Mouse (Mus musculus): Measurements from ENCODE around the gene Wdr48. TPM values are rescaled to one million over a fixed set of nuclear protein-coding genes. Genes with fewer than 3 reads are reported as not detected.

Wdr48 gene
- polyA plus RNA-seq (2015; fragmentation: Nextera tagmentation; extraction: Ambion mirVana): 56.6 and 63.6 TPM in 2 replicates

GRCm38 (mm10) chr9:119894339-119895009 lies at the start of gene Wdr48:
Gene Wdr48 (plus strand): TSS chr9:119894878.
- H3K4me3 ChIP-seq: peak within 1 kb of the TSS; percentile 94
- 5% methylated on average over 34 of the region's 34 CpGs for WGBS
- H3K27me3 ChIP-seq: peaks cover 18% of the 10 kb centered on the region
- H3K9me3 ChIP-seq: no peaks in the 10 kb centered on the region
- peaks cover 23% of the 10 kb centered on the region for H3K4me1 ChIP-seq (replicated peaks)
- peak within 1 kb of the TSS; percentile 89 for H3K27ac ChIP-seq (replicated peaks)
- ATAC-seq (ENCODE audit: low read depth): peak; percentile 99
- peak within 1 kb of the TSS; percentile 92 for H3K9ac ChIP-seq
- no peaks in the 10 kb centered on the region for H3K36me3 ChIP-seq
- H3K4me2 ChIP-seq: peak within 1 kb of the TSS; percentile 92

DNA sequence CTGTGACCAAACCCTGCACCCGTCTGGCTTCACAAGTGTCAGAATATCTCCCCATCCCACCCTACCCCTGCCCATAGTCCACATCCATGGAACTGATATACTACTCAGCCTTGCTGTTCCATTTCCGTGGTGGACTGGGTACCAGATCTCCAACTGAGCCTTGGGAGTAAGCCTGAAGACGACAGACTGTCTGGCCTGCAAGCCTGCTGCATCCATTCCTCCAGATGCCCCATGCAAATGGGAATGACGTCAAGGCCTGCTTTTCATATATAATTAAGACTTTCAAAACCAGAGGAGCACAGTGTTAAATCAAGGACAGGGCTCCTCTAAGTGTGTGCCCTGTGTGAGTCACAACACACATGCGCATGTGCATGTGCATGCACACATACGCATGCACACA lies 47.5 kb upstream of the Wdr48 start:
- no peak overlapping the region for H3K4me3 ChIP-seq
- H3K36me3 ChIP-seq: no peaks in the 10 kb centered on the region
- no peaks in the 10 kb centered on the region for H3K9me3 ChIP-seq
- no peak overlapping the region for H3K27ac ChIP-seq (replicated peaks)
- WGBS: 71% methylated on average over 6 of the region's 6 CpGs
- no peaks in the 10 kb centered on the region for H3K27me3 ChIP-seq
- ATAC-seq (ENCODE audit: low read depth): no peak
- no peak overlapping the region for H3K9ac ChIP-seq
- peaks cover 31% of the 10 kb centered on the region for H3K4me1 ChIP-seq (replicated peaks)
- no peak overlapping the region for H3K4me2 ChIP-seq

DNA sequence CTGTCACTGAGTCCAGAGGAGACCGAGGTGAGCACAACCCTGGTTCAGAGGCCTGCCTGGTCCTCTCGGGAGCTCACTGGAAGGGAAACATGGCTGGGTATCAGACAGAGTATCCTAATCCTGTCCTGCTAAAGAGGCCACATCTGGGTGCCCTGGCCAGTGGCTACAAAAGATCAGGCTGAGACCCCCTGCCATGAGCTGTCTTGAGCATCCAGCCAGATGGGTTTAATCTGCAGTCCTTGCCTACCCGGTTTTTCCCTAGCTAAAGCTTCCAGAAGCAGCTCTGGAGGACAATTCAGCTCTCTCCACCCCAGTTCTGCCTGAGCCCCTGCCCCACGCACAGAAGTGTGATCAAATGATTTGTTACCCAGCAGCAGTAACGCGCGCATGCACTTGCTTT lies 46.0 kb upstream of the Wdr48 start:
- 38% methylated on average over 7 of the region's 7 CpGs for WGBS
- Histone ChIP-seq H3K27ac (replicated peaks) (peak overlapping the region; percentile 42; the same call in 1 of the 2 replicates), H3K4me1 (replicated peaks) (peaks cover 32% of the 10 kb centered on the region), H3K9me3 (no peaks in the 10 kb centered on the region), H3K9ac (no peak overlapping the region), H3K4me2 (no peak overlapping the region), H3K27me3 (no peaks in the 10 kb centered on the region), H3K4me3 (no peak overlapping the region), H3K36me3 (no peaks in the 10 kb centered on the region)
- ATAC-seq (ENCODE audit: low read depth): no peak

GRCm38 (mm10) chr9:119849214-119849613 lies 45.5 kb upstream of the Wdr48 start:
- Histone ChIP-seq H3K9ac (no peak overlapping the region), H3K27me3 (no peaks in the 10 kb centered on the region), H3K4me1 (replicated peaks) (peaks cover 32% of the 10 kb centered on the region), H3K36me3 (no peaks in the 10 kb centered on the region), H3K4me3 (no peak overlapping the region), H3K27ac (replicated peaks) (peak overlapping the region; percentile 42; the same call in 1 of the 2 replicates), H3K4me2 (no peak overlapping the region), H3K9me3 (no peaks in the 10 kb centered on the region)
- WGBS: 13% methylated on average over 8 of the region's 8 CpGs
- ATAC-seq (ENCODE audit: low read depth): no peak

DNA sequence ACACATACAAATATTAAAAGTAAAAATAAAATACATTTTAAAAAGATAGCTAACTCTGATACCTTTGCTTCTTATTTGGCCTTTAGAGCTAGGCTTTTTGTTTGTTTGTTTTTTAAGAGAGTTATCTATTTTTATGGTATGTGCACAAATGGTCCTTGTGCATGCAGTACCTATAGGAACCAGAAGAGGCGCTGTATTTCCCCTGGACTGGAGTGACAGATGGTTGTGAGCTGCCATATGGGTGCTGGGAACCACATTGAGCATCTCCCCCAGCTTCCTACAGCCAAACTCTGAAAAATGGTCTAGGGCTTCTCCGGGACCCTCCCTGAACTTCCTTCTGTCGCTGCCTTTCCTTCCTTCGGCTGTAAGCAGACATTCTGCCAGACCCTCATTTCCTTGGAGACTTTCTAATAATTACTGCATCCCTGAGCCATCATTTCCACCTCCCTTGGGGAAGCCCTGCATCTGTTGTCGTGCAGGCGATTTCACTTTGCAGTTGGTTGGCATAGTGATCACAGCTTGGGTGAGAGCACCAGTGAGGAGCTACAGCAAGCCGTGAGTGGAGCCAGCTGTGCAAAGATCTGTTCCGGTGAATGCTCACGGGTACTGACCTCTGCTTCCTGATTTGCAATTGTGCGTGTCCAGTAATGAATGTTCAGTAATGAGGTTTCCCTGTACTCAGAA lies 42.2 kb upstream of the Wdr48 start:
- peak overlapping the region; percentile 38 for H3K27ac ChIP-seq (replicated peaks)
- no peak overlapping the region for H3K4me3 ChIP-seq
- WGBS: 52% methylated on average over 10 of the region's 10 CpGs
- H3K4me1 ChIP-seq (replicated peaks): peaks cover 24% of the 10 kb centered on the region
- no peaks in the 10 kb centered on the region for H3K27me3 ChIP-seq
- peak; percentile 70; the same call in 1 of the 2 replicates for ATAC-seq (ENCODE audit: low read depth)
- no peak overlapping the region for H3K9ac ChIP-seq
- H3K4me2 ChIP-seq: no peak overlapping the region
- peaks cover 3% of the 10 kb centered on the region; the same call in 1 of the 2 replicates for H3K9me3 ChIP-seq
- H3K36me3 ChIP-seq: no peaks in the 10 kb centered on the region

DNA sequence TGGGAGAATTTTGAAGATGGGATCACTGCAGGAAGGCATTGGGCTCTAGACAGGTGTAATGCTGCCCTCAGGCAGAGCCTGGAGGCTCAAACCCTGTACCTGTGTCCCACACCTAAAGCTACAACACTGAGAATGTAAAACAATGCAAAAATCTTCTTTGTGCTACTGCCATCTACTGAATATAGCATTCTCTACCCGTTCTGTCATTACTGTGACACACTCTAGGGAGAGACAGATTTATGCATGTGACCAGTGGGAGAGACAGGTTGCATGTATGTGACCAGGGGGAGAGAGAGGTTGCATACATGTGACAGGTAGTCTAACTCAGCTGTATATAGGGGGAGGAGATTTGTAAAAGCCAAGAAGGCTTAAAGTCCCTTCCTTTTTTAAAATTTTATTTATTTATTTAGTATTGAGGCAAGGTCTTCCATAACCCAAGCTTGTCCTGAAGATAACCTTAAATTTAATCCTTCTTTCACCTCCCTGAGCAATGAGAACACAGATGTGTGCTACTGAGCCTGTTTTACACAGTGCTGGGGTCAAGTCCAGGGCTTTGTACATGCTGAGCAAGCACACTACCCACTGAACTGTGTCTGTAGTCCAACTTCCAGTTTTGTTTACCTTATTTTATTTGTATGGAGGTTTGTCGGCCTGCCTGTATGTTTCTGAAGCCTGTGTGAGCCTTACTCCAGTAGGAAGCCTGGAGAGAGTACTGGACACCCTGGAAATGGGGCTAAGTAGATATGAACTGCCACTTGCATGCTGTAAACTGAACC lies 41.4 kb upstream of the Wdr48 start:
- no peaks in the 10 kb centered on the region for H3K27me3 ChIP-seq
- H3K9ac ChIP-seq: no peak overlapping the region
- H3K27ac ChIP-seq (replicated peaks): peak overlapping the region; percentile 38
- 68% methylated on average over 2 of the region's 2 CpGs for WGBS
- ATAC-seq (ENCODE audit: low read depth): peak; percentile 17; the same call in 1 of the 2 replicates
- no peaks in the 10 kb centered on the region for H3K36me3 ChIP-seq
- H3K4me2 ChIP-seq: no peak overlapping the region
- H3K9me3 ChIP-seq: peaks cover 3% of the 10 kb centered on the region; the same call in 1 of the 2 replicates
- H3K4me1 ChIP-seq (replicated peaks): peaks cover 24% of the 10 kb centered on the region
- H3K4me3 ChIP-seq: no peak overlapping the region

DNA sequence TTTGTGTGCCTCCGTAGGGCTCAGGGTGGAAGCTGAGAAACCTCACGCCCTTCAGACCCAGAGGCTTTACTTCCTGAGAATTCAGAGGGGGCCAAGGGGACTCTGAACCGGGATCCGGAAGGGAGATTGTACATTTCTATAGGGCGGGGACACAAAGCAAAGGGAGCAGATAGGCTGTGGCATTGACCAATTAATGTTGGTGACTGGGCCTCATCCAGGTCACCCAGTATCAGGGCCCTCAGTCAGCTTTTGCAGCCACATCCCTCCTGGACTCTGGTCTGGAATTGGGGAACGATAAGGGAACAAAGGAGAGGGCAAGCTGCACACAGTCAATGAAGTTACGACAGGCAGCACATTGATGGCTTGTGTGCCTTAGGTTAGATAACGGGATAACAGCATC lies 40.5 kb upstream of the Wdr48 start:
- Histone ChIP-seq H3K9ac (no peak overlapping the region), H3K4me3 (no peak overlapping the region), H3K4me1 (replicated peaks) (peaks cover 16% of the 10 kb centered on the region), H3K36me3 (no peaks in the 10 kb centered on the region), H3K27me3 (no peaks in the 10 kb centered on the region), H3K27ac (replicated peaks) (no peak overlapping the region), H3K4me2 (no peak overlapping the region), H3K9me3 (peaks cover 3% of the 10 kb centered on the region; the same call in 1 of the 2 replicates)
- no peak for ATAC-seq (ENCODE audit: low read depth)
- WGBS: 53% methylated on average over 8 of the region's 8 CpGs

DNA sequence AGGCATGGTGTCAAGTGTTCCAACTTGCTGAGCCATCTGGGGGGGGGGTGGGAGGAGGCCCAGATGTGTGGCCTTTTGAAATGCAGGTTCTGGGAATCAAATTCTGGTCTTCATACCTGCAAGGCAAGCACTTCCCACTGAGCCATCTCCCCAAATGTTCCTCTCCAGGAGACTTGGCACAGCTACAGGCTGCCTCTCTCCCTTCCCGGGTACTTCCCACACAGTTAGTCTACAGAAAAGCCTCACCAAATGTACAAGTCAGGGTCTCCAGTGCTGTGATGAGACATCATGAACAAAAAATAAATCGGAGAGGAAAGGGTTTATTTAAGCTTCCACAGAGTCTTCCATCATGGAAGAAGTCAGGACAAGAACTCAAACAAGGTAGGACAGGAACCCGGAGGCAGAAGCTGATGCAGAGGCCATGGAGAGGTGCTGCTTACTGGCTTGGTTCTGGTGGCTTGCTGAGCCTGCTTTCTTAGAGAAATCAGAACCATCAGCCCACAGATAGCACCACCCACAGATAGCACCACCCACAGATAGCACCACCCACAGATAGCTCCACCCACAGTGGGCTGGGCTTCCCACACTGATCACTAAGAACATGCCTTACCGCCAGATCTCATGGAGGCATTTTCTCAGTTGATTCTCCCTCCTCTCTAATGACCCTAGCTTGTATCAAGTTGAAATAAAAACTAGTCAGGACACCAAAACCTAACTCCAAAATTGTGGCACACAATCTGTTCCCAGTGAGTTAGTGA lies 7.4 kb upstream of the Wdr48 start:
- 69% methylated on average over 4 of the region's 4 CpGs for WGBS
- H3K36me3 ChIP-seq: no peaks in the 10 kb centered on the region
- no peak for ATAC-seq (ENCODE audit: low read depth)
- no peak overlapping the region for H3K27ac ChIP-seq (replicated peaks)
- peaks cover 18% of the 10 kb centered on the region for H3K27me3 ChIP-seq
- H3K9ac ChIP-seq: no peak overlapping the region
- H3K9me3 ChIP-seq: no peaks in the 10 kb centered on the region
- no peak overlapping the region for H3K4me2 ChIP-seq
- no peak overlapping the region for H3K4me3 ChIP-seq
- H3K4me1 ChIP-seq (replicated peaks): peaks cover 16% of the 10 kb centered on the region

- H3K4me3 ChIP-seq: no peak overlapping the region
- ATAC-seq (ENCODE audit: low read depth): peak; percentile 77
- no peak overlapping the region for H3K4me2 ChIP-seq
- no peak overlapping the region for H3K9ac ChIP-seq
- H3K27ac ChIP-seq (replicated peaks): peak overlapping the region; percentile 53; the same call in 1 of the 2 replicates
- H3K36me3 ChIP-seq: no peaks in the 10 kb centered on the region
- H3K9me3 ChIP-seq: no peaks in the 10 kb centered on the region
- H3K4me1 ChIP-seq (replicated peaks): peaks cover 16% of the 10 kb centered on the region
- 30% methylated on average over 2 of the region's 2 CpGs for WGBS
- peaks cover 25% of the 10 kb centered on the region for H3K27me3 ChIP-seq
Measured at GRCm38 (mm10) chr9:119888843-119889246, 5.8 kb upstream of the Wdr48 start.

GRCm38 (mm10) chr9:119889446-119889845 lies 5.2 kb upstream of the Wdr48 start:
- H3K9me3 ChIP-seq: no peaks in the 10 kb centered on the region
- peaks cover 22% of the 10 kb centered on the region for H3K4me1 ChIP-seq (replicated peaks)
- H3K27ac ChIP-seq (replicated peaks): peak overlapping the region; percentile 53; the same call in 1 of the 2 replicates
- no peak overlapping the region for H3K4me3 ChIP-seq
- H3K9ac ChIP-seq: no peak overlapping the region
- ATAC-seq (ENCODE audit: low read depth): no peak
- H3K36me3 ChIP-seq: no peaks in the 10 kb centered on the region
- H3K27me3 ChIP-seq: peaks cover 25% of the 10 kb centered on the region
- no peak overlapping the region for H3K4me2 ChIP-seq
- WGBS: 83% methylated on average over 9 of the region's 9 CpGs

- no peak for ATAC-seq (ENCODE audit: low read depth)
- H3K27ac ChIP-seq (replicated peaks): no peak overlapping the region
Measured at GRCm38 (mm10) chr9:119890692-119891091, 4.0 kb upstream of the Wdr48 start.

More at GRCm38 (mm10) chr9:119890692-119891091, 4.0 kb upstream of the Wdr48 start:
- no peaks in the 10 kb centered on the region for H3K36me3 ChIP-seq
- H3K4me3 ChIP-seq: no peak overlapping the region
- no peak overlapping the region for H3K4me2 ChIP-seq
- peaks cover 26% of the 10 kb centered on the region for H3K4me1 ChIP-seq (replicated peaks)
- H3K27me3 ChIP-seq: peaks cover 25% of the 10 kb centered on the region
- WGBS: 46% methylated on average over 2 of the region's 2 CpGs
- no peak overlapping the region for H3K9ac ChIP-seq
- H3K9me3 ChIP-seq: no peaks in the 10 kb centered on the region

All from neural tube, embryonic 13.5 days (tissue).